31 mouse cellular contexts compared by ENCODE assay signal in the genomic region with DNA sequence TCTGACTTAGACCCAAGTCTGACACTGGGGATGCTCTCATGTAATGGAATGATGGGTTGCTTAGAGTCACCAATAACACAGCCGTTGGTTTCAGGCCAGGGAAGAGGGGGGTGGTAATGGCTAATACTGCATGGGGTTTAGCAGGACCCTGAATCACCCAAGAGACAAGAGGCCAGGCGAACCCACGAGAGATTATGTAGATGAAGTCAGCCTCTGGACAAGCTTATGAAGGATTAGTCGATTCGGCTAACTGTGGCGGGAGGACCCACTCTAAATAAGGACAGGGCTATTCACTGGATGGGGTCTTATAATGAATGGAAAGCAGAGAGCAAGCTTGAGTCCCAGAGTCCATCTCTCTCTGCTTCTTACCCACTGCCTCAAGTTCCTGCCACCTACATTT.
A peak's percentile ranks its signal among the peaks of the same experiment; 100 is the strongest.
DNase-seq lines count a peak whose midpoint lies in the region; ATAC-seq and TF ChIP-seq lines count a peak whose summit lies in the region.
"Had no signal": no experiment of that assay in that cellular context is flagged by ENCODE, and none has a peak within 500 bp of the region (broad histone marks: within the 10 kb centered on the region; RNA-seq: fewer than 3 reads in every experiment).

No protein-coding gene starts in this region.

- H3K27me3 ChIP-seq in forebrain, embryonic 14.5 days (replicated peaks; ENCODE audit: control insufficient read depth, insufficient read depth, low read length), result no peaks in the 10 kb centered on the region
- no peaks in the 10 kb centered on the region for H3K27me3 ChIP-seq in forebrain, embryonic 10.5 days (ENCODE audit: poor library complexity, severe bottlenecking)
- H3K27me3 ChIP-seq in midbrain, embryonic 13.5 days, result no peaks in the 10 kb centered on the region
- H3K27me3 ChIP-seq in thymus, adult 2 months (ENCODE audit: control insufficient read depth, insufficient read depth, low read length), result no peaks in the 10 kb centered on the region
- no peaks in the 10 kb centered on the region for H3K27me3 ChIP-seq in limb, embryonic 10.5 days (ENCODE audit: low read depth, poor library complexity, severe bottlenecking)
- H3K27me3 ChIP-seq: kidney, embryonic 15.5 days; neural tube, embryonic 12.5 days; Patski; stomach, embryonic 15.5 days had no signal

- TF ChIP-seq CTCF in layer of hippocampus, adult 2 months (conservative IDR thresholded peaks at IDR 0.05), result no peak
- no peak for TF ChIP-seq CTCF in brain, embryonic 14.5 days (IDR thresholded peaks at IDR 0.05; ENCODE audit: borderline replicate concordance, extremely low read depth, insufficient read depth, insufficient read length)
- TF ChIP-seq CTCF in thymus, adult 2 months (IDR thresholded peaks at IDR 0.05; ENCODE audit: borderline replicate concordance, control insufficient read depth, extremely low read depth, insufficient read depth, low read length, poor library complexity), result no peak

- no peak overlapping the region for H3K9ac ChIP-seq in forebrain, embryonic 14.5 days (ENCODE audit: low read length)
- H3K9ac ChIP-seq in midbrain, embryonic 13.5 days (replicated peaks), result no peak overlapping the region
- H3K9ac ChIP-seq: kidney, embryonic 15.5 days; liver, embryonic 14.5 days; neural tube, embryonic 12.5 days; stomach, embryonic 15.5 days had no signal

- 53% methylated on average over 6 of the region's 6 CpGs for WGBS in forebrain, embryonic 14.5 days
- WGBS in forebrain, embryonic 10.5 days, result 68% methylated on average over 6 of the region's 6 CpGs
- WGBS in midbrain, embryonic 13.5 days, result 31% methylated on average over 6 of the region's 6 CpGs
- 94% methylated on average over 6 of the region's 6 CpGs for WGBS in thymus, adult 2 months
- 97% methylated on average over 6 of the region's 6 CpGs for WGBS in limb, embryonic 10.5 days

- peak overlapping the region; percentile 67 for H3K27ac ChIP-seq in forebrain, embryonic 14.5 days (ENCODE audit: low read depth, low read length)
- no peak overlapping the region for H3K27ac ChIP-seq in forebrain, embryonic 10.5 days
- peak overlapping the region; percentile 79 for H3K27ac ChIP-seq in layer of hippocampus, adult 2 months
- H3K27ac ChIP-seq in midbrain, embryonic 13.5 days, result peak overlapping the region; percentile 49; the same call in 1 of the 2 replicates
- no peak overlapping the region for H3K27ac ChIP-seq in thymus, adult 2 months (ENCODE audit: control insufficient read depth, insufficient read depth, low read length)
- no peak overlapping the region for H3K27ac ChIP-seq in limb, embryonic 10.5 days
- H3K27ac ChIP-seq: gastrocnemius, adult 2 months; kidney, embryonic 15.5 days; liver, embryonic 14.5 days; macrophage; neural tube, embryonic 12.5 days; stomach, embryonic 15.5 days had no signal

- no peak for TF ChIP-seq POLR2A in brain, embryonic 14.5 days (IDR thresholded peaks at IDR 0.05; ENCODE audit: borderline replicate concordance, extremely low read depth, insufficient read depth, insufficient read length, poor library complexity, severe bottlenecking)
- TF ChIP-seq POLR2A in thymus, adult 2 months (IDR thresholded peaks at IDR 0.05; ENCODE audit: control insufficient read depth, extremely low read depth, insufficient read depth, low read length, poor library complexity), result no peak

- H3K4me2 ChIP-seq in forebrain, embryonic 14.5 days (ENCODE audit: low read length), result no peak overlapping the region
- no peak overlapping the region for H3K4me2 ChIP-seq in midbrain, embryonic 13.5 days (replicated peaks)
- H3K4me2 ChIP-seq: heart, embryonic 11.5 days; kidney, embryonic 15.5 days; neural tube, embryonic 12.5 days; stomach, embryonic 15.5 days had no signal

- H3K9me3 ChIP-seq in forebrain, embryonic 14.5 days (replicated peaks; ENCODE audit: control insufficient read depth, low read length), result no peaks in the 10 kb centered on the region
- peaks cover 3% of the 10 kb centered on the region; the same call in 1 of the 2 replicates for H3K9me3 ChIP-seq in forebrain, embryonic 10.5 days
- H3K9me3 ChIP-seq in midbrain, embryonic 13.5 days, result no peaks in the 10 kb centered on the region
- H3K9me3 ChIP-seq in limb, embryonic 10.5 days (replicated peaks), result no peaks in the 10 kb centered on the region
- H3K9me3 ChIP-seq: kidney, embryonic 15.5 days; neural tube, embryonic 12.5 days; stomach, embryonic 15.5 days had no signal

- H3K4me3 ChIP-seq in forebrain, embryonic 14.5 days (ENCODE audit: low read depth, low read length), result no peak overlapping the region
- H3K4me3 ChIP-seq in forebrain, embryonic 10.5 days, result no peak overlapping the region
- H3K4me3 ChIP-seq in layer of hippocampus, adult 2 months, result no peak overlapping the region
- H3K4me3 ChIP-seq in midbrain, embryonic 13.5 days (replicated peaks), result no peak overlapping the region
- H3K4me3 ChIP-seq in thymus, adult 2 months (ENCODE audit: control insufficient read depth, insufficient read depth, low read length), result no peak overlapping the region
- H3K4me3 ChIP-seq in limb, embryonic 10.5 days, result no peak overlapping the region
- H3K4me3 ChIP-seq: gastrocnemius, adult 2 months; kidney, embryonic 15.5 days; neural tube, embryonic 12.5 days; stomach, embryonic 15.5 days had no signal

- no peak for DNase-seq in forebrain, embryonic 14.5 days (ENCODE audit: low spot score)
- no peak for DNase-seq in forebrain, embryonic 10.5 days (ENCODE audit: extremely low spot score, low spot score)
- no peak for DNase-seq in layer of hippocampus, adult 2 months (ENCODE audit: low spot score in 2 of 2)
- DNase-seq in layer of hippocampus, adult 9-11 months, result no peak
- peak; percentile 43 for DNase-seq in brain, embryonic 14.5 days (ENCODE audit: low read depth)
- DNase-seq in thymus, adult 2 months, result no peak
- no peak for DNase-seq in limb, embryonic 10.5 days (ENCODE audit: low spot score)
- DNase-seq: adrenal gland, postnatal 10 days; cerebellum, adult 11 months; cerebellum, adult 9-10 months; cerebellum, postnatal 36 days; gastrocnemius, adult 2 months; gastrocnemius, postnatal 36 days; heart, adult 18-20 months; heart, postnatal 36 days; kidney, adult 11 months; kidney, postnatal 25 days; liver; lung, adult 2 months; lung, postnatal 10 days; right cerebral cortex, postnatal 25 days; thymus, postnatal 14 days had no signal

- ATAC-seq in forebrain, embryonic 14.5 days, result no peak
- no peak for ATAC-seq in midbrain, embryonic 13.5 days
- ATAC-seq: inflammation-experienced regulatory T-cells, adult 6 months; Patski had no signal

- peaks cover 43% of the 10 kb centered on the region for H3K4me1 ChIP-seq in forebrain, embryonic 14.5 days (ENCODE audit: control insufficient read depth, insufficient read depth, low read length)
- peaks cover 5% of the 10 kb centered on the region; the same call in 1 of the 2 replicates for H3K4me1 ChIP-seq in forebrain, embryonic 10.5 days
- H3K4me1 ChIP-seq in midbrain, embryonic 13.5 days (replicated peaks), result peaks cover 33% of the 10 kb centered on the region
- H3K4me1 ChIP-seq in thymus, adult 2 months (replicated peaks; ENCODE audit: control insufficient read depth, insufficient read depth, low read length), result no peaks in the 10 kb centered on the region
- no peaks in the 10 kb centered on the region for H3K4me1 ChIP-seq in limb, embryonic 10.5 days
- H3K4me1 ChIP-seq: kidney, embryonic 15.5 days; neural tube, embryonic 12.5 days; stomach, embryonic 15.5 days had no signal

- H3K36me3 ChIP-seq in forebrain, embryonic 14.5 days (ENCODE audit: control insufficient read depth, insufficient read depth, low read length), result peaks cover 94% of the 10 kb centered on the region
- peaks cover 98% of the 10 kb centered on the region for H3K36me3 ChIP-seq in forebrain, embryonic 10.5 days (replicated peaks)
- peaks cover 95% of the 10 kb centered on the region for H3K36me3 ChIP-seq in midbrain, embryonic 13.5 days
- H3K36me3 ChIP-seq in thymus, adult 2 months (ENCODE audit: control insufficient read depth, insufficient read depth, low read length), result no peaks in the 10 kb centered on the region
- H3K36me3 ChIP-seq in limb, embryonic 10.5 days, result peaks cover 99% of the 10 kb centered on the region

Comparison
In these comparisons a context has a peak if more than half of its experiments do, and no peak if none do; other contexts are left out.
1. H3K27ac ChIP-seq: peak in forebrain, embryonic 14.5 days (single experiment), layer of hippocampus, adult 2 months (single experiment) and midbrain, embryonic 13.5 days (single experiment); none in forebrain, embryonic 10.5 days (single experiment), thymus, adult 2 months (single experiment) and limb, embryonic 10.5 days (single experiment).